Mouse (Mus musculus): ENCODE measurements around the gene Tmem107.

Gene Tmem107

DNA sequence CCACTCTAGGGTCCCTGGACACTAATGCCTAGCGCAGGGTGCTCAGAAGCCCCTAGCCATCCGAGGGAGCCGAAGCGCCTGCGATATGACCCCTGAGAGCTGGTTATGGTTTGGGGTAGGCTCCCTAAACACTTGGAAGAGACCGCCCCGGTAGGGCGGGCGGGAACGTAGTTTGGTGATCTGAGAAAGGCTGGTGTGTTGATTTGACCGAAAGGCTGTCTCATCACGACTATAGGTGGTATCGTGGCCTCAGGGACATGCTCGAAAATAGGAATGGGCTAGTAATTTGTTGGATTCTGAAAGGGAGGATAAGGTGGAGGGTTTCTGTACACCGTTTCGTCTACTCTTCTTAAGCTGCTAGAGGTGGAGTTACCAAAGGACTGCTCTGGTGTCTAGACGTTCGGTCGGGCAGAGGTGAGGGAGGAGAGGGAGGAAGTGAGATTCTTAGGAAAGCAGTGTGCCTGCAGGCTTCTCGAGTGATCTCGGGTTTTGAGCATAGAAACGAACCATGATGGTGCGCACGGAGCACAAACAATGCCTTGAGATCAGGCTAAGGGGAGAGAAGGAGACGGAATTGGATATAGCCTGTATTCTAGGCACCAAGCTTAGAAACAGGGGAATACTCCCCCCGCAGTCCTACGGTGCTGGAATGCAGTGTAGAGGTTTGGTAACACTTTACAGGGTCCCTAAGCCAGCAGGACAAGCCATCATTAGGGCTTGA, 25.1 kb downstream of the Tmem107 start:
- DNase-seq: peak in 1 of 2 experiments; percentile 36

DNA sequence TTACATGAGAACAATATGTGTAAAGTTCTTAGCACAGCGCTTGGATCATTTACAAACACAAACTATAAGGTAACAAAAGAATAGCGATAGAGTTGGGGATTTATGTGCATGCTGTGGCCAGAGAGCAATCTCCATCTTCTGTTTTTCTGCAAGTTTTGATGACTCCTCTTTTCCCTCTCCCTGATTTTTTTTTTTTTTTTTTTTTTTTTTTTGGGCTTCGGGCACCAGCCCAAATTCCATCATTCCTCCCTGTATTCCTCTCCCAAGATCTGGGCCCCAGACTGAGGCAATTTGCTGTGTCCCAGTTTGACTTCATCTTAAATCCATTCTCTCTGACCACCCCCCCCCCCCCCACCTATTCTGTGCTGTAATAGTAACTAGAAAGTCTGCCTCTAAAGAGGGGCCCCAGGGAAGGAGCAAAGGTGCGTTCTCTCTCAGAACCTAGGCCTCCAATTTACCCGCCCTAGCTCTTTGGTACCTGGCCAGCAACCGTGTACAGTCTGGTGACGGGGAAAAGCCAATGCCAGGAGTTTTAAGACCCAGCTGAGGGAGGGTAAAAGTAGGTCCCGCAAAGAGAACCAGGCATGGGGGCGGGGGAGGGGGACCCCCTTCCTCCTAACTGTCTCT, 25.9 kb downstream of the Tmem107 start:
- no peak for DNase-seq

DNA sequence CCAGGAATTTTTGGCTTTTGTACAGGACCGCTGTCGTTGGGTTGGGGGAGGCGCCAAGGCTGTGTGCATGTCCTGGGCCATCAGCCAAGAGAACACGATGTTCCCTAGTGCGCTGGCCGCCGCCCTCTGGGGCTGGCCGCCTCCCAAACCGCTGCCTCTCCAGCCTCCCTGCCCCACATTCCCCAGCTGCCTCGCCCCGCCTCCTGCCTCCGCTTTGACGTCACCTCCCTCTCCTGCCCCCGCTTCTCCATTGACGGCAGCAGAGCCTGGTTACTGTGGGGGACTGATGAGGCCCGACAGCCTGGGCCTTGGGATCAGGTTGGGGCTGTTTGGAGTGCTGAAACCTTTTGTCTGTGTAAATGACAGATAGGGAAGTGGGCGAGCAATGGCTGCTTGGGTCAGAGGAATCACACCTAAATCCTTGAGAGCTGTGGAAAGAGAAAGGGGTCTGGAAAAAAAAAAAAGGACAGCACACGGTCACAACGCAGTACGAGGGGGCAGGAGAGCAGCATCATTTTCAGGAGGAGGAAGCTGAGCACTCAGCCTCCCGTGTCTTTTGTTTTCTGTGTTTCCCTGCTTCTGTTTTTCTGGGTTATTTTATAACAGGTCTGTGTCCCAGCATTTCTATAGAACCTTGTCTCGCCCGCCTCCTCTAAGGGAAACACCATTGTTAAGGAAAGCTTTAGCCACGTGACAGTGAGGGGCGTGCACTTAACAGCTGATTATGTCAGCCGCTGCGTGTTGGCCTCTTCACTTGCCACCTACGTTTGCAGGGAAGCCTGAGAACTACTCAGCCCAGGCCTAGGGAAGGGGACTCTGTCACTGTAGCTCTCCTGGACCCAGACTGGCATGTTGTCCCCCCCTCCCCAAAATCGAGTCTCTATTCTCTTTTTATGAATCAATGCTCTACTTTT, 26.6 kb downstream of the Tmem107 start:
- peak; percentile 86 to 90 for DNase-seq

DNA sequence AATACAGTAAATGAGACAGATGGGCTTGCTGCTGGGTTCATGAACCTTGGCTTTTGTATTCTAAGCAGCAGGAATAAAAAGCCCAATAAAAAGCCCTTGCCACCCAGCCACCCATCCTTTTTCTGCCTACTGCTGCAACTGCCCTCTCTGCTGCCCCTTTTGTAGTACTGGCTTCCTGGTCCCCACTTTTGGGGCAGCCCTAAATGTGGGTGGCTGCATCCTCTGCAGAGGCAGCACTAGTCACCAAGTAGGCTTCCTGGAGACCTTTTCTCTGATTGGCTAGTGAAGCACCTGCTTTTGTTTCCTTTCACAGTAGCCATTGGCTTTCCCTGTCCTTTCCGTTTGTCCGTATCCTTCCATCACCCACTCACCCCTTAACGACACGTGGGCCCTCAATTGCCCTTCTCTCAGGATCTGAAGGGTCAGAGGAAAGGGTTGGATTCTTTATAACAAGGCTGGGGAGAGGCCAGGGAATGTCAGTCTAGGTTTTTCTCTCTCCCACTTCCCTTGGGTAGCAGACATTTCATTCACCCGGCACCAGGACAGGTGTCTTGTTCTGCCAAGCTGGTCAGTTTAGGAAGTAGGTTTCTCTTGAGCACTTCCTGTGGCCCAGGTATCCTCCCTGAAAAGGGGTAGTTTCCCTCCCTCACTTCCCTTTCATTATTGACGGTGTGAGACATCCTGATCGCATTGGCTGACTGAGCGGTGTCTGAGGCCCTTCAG, 27.6 kb downstream of the Tmem107 start:
- DNase-seq: no peak

DNA sequence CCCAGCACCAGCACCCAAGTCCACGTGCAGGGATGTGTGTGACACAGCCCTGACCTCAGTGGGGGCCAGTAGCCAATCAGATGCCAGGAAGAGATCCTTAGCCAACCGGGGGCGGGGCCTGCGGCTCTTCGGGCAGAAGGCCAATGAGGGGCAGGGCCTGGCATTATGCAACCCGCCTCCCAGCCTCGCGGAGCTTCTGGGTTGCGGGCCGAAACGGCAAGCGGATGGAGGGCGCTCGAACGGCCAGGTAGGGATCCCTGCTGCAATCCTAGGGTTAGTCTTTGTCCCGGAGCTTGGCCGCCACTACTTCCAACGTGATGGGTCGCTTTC, 28.1 kb downstream of the Tmem107 start:
- peak; percentile 91 to 93 for DNase-seq

DNA sequence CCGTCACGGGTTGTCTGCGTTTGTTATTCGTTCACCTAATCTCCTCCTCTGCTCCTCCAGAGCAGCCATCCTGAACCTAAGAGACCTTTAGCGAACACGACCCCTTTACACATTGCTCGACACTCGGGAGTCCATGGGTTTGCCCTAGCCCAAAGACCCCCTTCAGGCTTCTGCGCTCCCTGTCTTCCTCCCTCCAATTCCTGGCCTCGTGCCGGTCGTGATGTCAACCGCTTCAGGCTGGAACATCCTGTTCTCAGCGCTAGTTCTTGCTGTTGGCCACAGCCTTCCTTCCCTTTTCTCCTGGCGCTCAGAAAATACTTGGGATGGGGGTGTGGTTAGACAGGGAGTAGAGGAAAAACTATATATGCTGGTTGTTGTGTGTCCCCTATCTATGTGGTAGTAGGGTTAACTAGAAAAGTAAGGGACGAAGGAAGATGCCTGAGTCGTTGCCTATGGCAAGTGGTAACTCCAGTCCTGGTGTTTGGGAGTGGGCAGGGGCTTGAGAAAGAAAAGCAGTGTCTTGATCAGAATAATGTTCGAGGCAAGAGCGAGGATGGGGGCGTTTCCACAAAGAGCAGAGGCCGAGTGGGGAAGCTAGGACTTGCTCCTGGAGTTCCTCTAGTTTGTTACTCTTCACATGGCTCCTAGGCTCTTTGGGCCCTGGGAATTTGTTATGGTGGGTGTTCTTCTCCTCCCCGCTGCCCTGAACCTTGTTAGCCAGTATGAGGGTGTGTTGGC, 28.7 kb downstream of the Tmem107 start:
- peak; percentile 48 to 49 for DNase-seq

DNA sequence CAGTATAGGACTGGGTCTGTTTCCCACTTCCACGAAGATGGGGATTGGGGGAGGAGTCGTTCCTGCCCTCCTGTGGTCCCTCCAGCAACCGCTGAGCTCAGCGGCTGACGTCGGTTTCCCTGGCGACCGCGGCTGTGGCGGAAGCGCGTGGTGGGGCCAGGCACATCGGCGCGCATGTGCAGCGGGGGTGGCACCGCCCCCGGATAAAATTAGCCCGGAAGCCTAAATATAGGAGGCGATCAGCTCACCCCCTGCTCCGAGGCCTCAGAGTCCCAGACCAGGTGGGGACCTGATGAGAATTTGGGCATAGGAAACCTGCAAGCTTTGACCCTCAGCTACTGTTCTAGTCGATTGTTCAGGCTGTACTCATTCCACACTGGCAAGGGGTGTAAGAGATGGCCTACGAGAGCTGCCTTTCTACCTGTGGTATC, 29.3 kb downstream of the Tmem107 start:
- DNase-seq: peak; percentile 91 to 93

DNA sequence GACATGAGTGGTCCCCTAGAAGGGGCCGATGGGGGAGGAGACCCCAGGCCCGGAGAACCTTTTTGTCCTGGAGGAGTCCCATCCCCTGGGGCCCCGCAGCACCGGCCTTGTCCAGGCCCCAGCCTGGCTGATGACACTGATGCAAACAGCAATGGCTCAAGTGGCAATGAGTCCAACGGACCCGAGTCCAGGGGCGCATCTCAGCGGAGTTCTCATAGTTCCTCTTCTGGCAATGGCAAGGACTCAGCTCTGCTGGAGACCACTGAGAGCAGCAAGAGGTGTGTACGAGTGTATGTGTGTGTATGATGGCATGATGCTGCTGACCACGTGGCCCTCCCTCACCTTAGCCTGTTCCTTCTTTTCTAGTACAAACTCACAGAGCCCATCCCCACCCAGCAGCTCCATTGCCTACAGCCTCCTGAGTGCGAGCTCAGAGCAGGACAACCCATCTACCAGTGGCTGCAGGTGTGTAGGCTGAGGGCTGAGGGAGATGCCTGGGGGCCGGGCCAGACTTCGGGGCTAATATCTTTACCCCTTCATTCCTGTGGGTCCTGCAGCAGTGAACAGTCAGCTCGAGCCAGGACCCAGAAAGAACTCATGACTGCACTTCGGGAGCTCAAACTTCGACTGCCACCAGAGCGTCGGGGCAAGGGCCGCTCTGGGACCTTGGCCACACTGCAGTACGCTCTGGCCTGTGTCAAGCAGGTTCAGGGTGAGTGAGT, 30.2 kb downstream of the Tmem107 start:
- no peak for DNase-seq

DNA sequence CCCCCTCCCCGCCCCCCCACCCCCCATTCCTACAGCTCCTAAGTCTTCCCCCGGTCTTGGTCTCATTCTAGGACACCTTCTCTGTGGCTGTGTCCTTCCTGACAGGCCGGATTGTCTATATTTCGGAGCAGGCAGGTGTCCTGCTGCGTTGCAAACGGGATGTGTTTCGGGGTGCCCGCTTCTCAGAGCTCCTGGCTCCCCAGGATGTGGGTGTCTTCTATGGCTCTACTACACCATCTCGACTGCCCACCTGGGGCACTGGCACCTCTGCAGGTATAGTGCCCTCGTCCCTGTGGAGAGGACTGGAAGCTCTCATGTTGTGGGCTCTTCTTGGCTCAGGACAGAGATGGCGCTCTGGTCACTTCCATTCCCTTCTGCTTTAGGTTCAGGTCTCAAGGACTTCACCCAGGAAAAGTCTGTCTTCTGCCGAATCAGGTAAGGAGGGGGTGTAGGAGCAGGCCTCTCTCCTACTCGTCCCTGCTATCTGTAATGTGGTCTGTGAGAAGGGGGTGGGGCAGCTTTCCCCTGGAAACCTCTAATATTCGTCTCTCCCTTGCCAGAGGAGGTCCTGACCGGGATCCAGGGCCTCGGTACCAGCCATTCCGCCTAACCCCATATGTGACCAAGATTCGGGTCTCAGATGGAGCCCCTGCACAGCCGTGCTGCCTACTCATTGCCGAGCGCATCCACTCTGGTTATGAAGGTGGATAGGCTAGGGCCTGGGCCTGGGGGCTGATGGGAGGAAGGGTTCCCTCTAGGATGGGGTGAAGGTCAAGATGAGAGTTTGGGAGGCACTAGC, 31.2 kb downstream of the Tmem107 start:
- DNase-seq: no peak

DNA sequence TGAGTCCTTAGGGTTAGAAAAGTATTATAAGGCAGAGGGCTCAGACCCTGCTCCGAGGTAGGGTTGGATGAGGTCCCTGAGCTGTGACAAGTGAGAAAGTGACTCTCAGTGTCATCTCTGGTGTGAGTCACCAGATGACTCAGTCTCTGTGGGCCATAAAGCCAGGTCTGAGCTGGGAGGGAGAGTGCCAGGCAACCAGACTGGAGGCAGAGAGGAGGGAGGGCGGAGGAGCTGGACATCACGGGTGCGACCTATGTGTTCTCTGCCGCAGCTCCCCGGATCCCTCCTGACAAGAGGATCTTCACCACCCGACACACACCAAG, 31.8 kb downstream of the Tmem107 start:
- DNase-seq: no peak

DNA sequence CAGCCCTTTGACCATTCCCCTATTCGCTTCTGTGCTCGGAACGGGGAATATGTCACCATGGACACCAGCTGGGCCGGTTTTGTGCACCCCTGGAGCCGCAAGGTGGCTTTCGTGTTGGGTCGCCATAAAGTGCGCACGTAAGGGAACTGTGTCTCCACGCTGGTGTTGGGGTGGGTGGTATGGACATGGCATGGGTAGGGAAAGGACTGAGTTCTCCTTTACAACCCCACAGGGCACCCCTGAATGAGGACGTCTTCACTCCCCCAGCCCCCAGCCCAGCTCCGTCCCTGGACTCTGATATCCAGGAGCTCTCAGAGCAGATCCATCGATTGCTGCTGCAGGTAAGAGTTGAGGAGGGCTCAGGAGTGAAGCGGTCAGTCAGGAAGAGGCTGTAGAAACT, 32.5 kb downstream of the Tmem107 start:
- no peak for DNase-seq

DNA sequence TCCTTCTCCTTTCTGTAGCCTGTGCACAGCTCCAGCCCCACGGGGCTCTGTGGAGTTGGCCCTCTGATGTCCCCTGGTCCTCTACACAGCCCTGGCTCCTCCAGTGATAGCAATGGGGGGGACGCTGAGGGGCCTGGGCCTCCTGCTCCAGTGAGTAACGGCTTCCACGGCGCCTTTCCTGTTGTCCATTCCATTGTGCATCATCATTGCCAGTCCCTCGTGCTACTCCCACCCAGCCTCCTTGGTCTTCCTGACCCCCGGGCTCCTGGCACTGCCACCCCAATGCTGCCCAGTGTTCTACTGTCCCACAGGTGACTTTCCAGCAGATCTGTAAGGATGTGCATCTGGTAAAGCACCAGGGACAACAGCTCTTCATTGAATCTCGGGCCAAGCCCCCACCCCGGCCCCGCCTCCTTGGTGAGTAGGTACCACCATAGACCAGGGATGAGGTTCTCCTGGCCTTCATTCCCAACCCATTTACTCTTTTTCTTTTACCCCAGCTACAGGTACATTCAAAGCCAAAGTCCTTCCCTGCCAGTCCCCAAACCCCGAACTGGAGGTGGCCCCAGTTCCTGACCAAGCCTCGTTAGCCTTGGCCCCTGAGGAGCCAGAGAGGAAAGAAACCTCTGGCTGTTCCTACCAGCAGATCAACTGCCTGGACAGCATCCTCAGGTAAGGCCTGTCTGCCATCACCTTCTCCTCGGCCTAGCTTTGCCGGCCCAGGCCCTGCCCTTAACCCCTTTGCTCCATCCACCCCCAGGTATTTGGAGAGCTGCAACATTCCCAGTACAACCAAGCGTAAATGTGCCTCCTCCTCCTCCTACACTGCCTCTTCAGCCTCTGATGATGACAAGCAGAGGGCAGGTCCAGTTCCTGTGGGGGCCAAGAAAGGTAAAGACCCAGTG, 33.2 kb downstream of the Tmem107 start:
- no peak for DNase-seq

DNA sequence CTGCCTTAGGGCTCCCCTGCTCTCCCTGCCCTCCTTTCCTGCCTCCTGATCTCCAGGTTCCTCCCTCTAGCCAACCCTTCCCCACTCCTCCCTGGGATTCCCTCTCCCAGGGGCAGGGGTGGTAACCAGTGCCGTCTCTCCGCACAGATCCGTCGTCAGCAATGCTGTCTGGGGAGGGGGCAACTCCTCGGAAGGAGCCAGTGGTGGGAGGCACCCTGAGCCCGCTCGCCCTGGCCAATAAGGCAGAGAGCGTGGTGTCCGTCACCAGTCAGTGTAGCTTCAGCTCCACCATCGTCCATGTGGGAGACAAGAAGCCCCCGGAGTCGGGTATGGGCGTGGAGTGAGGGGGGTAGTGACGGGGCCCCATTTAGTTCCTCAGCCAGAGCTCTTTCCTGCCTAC, 33.9 kb downstream of the Tmem107 start:
- no peak for DNase-seq

DNA sequence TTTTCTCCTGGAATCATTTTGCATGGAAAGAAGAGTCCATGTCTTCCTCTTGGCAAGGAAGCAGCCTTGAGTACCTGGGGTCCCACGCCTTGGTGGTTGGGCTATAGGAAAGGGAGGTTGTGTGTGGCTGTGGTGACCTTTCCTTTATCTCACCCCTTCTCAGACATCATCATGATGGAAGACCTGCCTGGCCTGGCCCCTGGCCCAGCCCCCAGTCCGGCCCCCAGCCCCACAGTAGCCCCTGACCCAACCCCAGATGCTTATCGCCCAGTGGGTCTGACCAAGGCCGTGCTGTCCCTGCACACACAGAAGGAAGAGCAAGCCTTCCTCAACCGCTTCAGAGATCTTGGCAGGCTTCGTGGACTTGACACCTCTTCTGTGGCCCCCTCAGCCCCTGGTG, 34.6 kb downstream of the Tmem107 start:
- DNase-seq: peak in 1 of 2 experiments; percentile 4

DNA sequence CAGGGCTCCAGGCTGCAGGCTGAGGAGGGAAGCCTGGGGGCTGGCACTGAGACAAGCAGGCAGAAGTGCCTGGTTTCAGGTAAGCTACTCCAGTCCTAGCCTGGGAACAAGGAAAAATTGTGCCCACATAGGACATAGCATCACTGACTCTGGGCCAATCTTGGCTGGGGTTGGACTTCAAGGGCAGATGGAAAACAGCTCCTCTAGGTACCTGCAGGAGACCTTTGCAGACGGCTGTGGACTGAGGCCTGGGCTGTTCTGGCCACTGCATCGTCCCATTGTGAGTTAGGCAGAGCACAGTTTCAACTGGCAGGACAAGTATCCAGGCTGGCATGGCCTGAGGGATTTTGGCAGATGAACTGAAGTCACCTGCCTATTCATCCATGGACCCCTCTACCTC, 35.2 kb downstream of the Tmem107 start:
- DNase-seq: no peak

DNA sequence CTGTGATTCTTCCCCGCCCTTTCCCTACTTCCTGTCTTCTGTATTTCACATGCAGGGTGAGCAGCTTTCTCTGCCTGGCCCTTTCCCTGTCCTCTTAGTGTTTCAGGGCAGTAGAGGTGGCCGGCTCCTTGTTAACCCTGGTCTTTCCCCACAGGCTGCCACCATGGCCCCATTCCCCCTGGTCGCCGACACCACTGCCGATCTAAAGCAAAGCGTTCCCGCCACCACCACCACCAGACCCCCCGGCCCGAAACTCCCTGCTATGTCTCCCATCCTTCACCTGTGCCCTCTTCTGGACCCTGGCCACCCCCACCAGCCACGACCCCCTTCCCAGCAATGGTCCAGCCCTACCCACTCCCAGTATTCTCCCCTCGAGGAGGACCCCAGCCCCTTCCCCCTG, 35.7 kb downstream of the Tmem107 start:
- no peak for DNase-seq

DNA sequence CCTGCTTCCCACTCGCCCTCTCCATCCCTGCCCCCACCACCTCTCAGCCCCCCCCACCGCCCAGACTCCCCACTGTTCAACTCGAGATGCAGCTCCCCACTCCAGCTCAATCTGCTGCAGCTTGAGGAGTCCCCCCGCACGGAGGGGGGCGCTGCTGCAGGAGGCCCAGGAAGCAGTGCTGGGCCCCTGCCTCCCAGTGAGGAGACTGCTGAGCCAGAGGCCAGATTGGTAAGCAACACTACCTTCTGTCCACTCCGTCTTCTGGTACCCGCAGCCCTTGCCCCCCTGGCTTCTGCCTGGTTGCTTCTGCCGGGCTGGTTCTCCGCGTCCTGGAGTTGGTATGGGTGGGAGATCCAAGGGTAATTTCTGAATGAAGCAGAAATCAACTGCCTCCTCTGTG, 36.2 kb downstream of the Tmem107 start:
- DNase-seq: no peak

DNA sequence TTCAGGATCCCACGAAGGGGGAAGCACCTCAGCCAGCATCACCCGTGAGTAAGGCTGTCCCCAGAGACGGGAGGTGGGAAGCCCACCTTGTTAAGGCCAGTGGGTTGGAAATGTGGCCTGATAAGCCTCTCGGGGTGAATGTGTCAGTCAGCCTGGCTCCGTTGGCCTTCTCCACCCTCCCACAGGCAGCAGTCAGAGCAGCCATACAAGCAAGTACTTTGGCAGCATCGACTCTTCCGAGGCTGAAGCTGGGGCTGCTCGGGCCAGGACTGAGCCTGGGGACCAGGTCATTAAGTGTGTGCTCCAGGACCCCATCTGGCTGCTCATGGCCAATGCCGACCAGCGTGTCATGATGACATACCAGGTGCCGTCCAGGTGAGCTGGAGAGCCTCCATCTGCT, 37.1 kb downstream of the Tmem107 start:
- DNase-seq: no peak

DNA sequence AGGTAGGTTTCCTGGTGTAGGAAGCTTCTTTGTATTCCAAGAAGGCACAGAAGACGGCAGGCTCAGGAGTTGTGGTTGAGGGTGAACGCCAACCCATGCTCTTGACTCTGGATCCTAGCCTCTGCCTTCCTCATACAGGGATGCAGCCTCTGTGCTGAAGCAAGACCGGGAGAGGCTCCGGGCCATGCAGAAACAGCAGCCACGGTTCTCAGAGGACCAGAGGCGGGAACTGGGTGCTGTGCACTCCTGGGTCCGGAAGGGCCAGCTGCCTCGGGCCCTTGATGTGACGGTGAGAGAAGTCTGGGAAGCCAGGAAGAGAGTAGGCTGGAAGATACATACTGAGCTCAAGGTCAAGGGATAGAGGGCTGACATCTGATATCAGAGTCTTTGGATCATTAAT, 37.6 kb downstream of the Tmem107 start:
- no peak for DNase-seq
